Mouse (Mus musculus) midbrain, postnatal 0 days (tissue): ENCODE measurements around the gene Lrmda. TPM values are rescaled to one million over a fixed set of nuclear protein-coding genes. Genes with fewer than 3 reads are reported as not detected.

Experiments
- ATAC-seq: fragments of 200-750 bp; cut with Nextera tagmentation; 2 replicates; pipeline ENCODE4 v1.8.0; 2017; ENCODE audit warnings: moderate number of reproducible peaks, mild to moderate bottlenecking, moderate TSS enrichment, moderate library complexity; ENCODE audit not compliant: low FRiP score
- DNase-seq: peaks from one replicate; pipeline ENCODE4 v3.0.0-alpha.2; 2015; ENCODE audit warnings: low spot score
- H3K27ac ChIP-seq: fragments of 300-500 bp; sonication (generic); 2 replicates; pipeline ENCODE4 v1.5.1; 2014; ENCODE audit warnings: low read depth, mild to moderate bottlenecking, low read length, mixed read lengths
- H3K27me3 ChIP-seq: fragments of 300-500 bp; sonication (generic); 2 replicates; pipeline ENCODE4 v1.6.1; 2014; ENCODE audit warnings: low read length, control low read depth, mixed read lengths; ENCODE audit not compliant: insufficient read depth
- H3K36me3 ChIP-seq: fragments of 300-500 bp; sonication (generic); 2 replicates; pipeline ENCODE4 v1.6.1; 2014; ENCODE audit warnings: low read length, control low read depth, mixed read lengths; ENCODE audit not compliant: insufficient read depth
- H3K4me1 ChIP-seq: fragments of 300-500 bp; sonication (generic); 2 replicates; pipeline ENCODE4 v1.6.1; 2014; ENCODE audit warnings: mild to moderate bottlenecking, control low read depth, antibody characterized with exemption, low read length, mixed read lengths; ENCODE audit not compliant: insufficient read depth
- H3K4me2 ChIP-seq: fragments of 300-500 bp; sonication (generic); 2 replicates; pipeline ENCODE4 v1.6.1; 2014; ENCODE audit warnings: low read depth, mild to moderate bottlenecking, low read length, mixed read lengths; ENCODE audit not compliant: poor library complexity, severe bottlenecking
- H3K4me3 ChIP-seq: fragments of 300-500 bp; sonication (generic); 2 replicates; pipeline ENCODE4 v1.5.1; 2014; ENCODE audit warnings: low read depth, mild to moderate bottlenecking, low read length, moderate library complexity
- H3K9ac ChIP-seq: fragments of 300-500 bp; sonication (generic); replicated peaks from 2 replicates; pipeline ENCODE4 v1.6.1; 2014; ENCODE audit warnings: mild to moderate bottlenecking, low read length, moderate library complexity, mixed read lengths; ENCODE audit not compliant: poor library complexity, severe bottlenecking
- H3K9me3 ChIP-seq: fragments of 300-500 bp; sonication (generic); 2 replicates; pipeline ENCODE4 v1.6.1; 2016; ENCODE audit warnings: low read length, control low read depth
- CTCF ChIP-seq: IDR thresholded peaks from 2 replicates; pipeline ENCODE4 v1.5.1; 2016; ENCODE audit warnings: antibody characterized with exemption, mild to moderate bottlenecking
- WGBS: fragments of 180-500 bp; shearing (Covaris S2); extraction: QIAGEN DNeasy Blood & Tissue Kit; methylation state at CpG from one replicate; pipeline ENCODE4 v1.1.7; 2014; 5-methylcytosine and 5-hydroxymethylcytosine counted together
- polyA plus RNA-seq: library from polyadenylated mRNA; unstranded; fragments of >200 nt; fragmentation: Nextera tagmentation; extraction: Ambion mirVana; gene quantifications from 2 replicates; pipeline ENCODE4 v1.2.1, GENCODE M21; 2015
- total RNA-seq: library from RNA; depleted of rRNA; stranded (reverse); fragments of >200 nt; gene quantifications from 2 replicates; pipeline ENCODE4 v1.2.3, GENCODE M21; 2014

Lrmda gene
- total and polyA plus RNA-seq, 2 experiments from 2014 or later = 0.35 TPM; not detected in 1

GRCm38 (mm10) chr14:22256274-22256673 lies 236.8 kb downstream of the Lrmda start:
- Histone ChIP-seq H3K36me3 (no peaks in the 10 kb centered on the region), H3K4me2 (no peak overlapping the region), H3K9me3 (no peaks in the 10 kb centered on the region), H3K4me1 (no peaks in the 10 kb centered on the region), H3K9ac (no peak overlapping the region), H3K27me3 (no peaks in the 10 kb centered on the region), H3K4me3 (no peak overlapping the region), H3K27ac (no peak overlapping the region)
- TF ChIP-seq CTCF = no peak
- DNase-seq = no peak
- no peak for ATAC-seq
- 91% methylated on average over 12 of the region's 12 CpGs for WGBS

- no peak overlapping the region for H3K4me3 ChIP-seq
- H3K27ac ChIP-seq = no peak overlapping the region
- no peak overlapping the region for H3K9ac ChIP-seq
- H3K4me2 ChIP-seq = no peak overlapping the region
- ATAC-seq (no peak), DNase-seq (peak; percentile 21)
- 26% methylated on average over 10 of the region's 10 CpGs for WGBS
- H3K9me3 ChIP-seq = no peaks in the 10 kb centered on the region
- no peaks in the 10 kb centered on the region for H3K27me3 ChIP-seq
- TF ChIP-seq CTCF = 0 out of 2 replicates have a peak, but pooled peaks have one; percentile 6
- H3K36me3 ChIP-seq = no peaks in the 10 kb centered on the region
- H3K4me1 ChIP-seq = no peaks in the 10 kb centered on the region
These were observed 240.0 kb downstream of the Lrmda start for GRCm38 (mm10) chr14:22259376-22260032.

GRCm38 (mm10) chr14:22260033-22260419 lies 240.5 kb downstream of the Lrmda start:
- ATAC-seq = no peak
- Histone ChIP-seq H3K27ac (no peak overlapping the region), H3K9me3 (no peaks in the 10 kb centered on the region), H3K27me3 (no peaks in the 10 kb centered on the region), H3K9ac (no peak overlapping the region), H3K36me3 (no peaks in the 10 kb centered on the region), H3K4me3 (no peak overlapping the region), H3K4me2 (no peak overlapping the region), H3K4me1 (no peaks in the 10 kb centered on the region)
- DNase-seq = no peak
- TF ChIP-seq CTCF = no peak
- 39% methylated on average over 5 of the region's 5 CpGs for WGBS

GRCm38 (mm10) chr14:22265229-22265905 lies 245.9 kb downstream of the Lrmda start:
- 94% methylated on average over 4 of the region's 4 CpGs for WGBS
- no peaks in the 10 kb centered on the region for H3K27me3 ChIP-seq
- H3K4me1 ChIP-seq = no peaks in the 10 kb centered on the region
- TF ChIP-seq CTCF = no peak
- H3K4me3 ChIP-seq = no peak overlapping the region
- no peak overlapping the region for H3K27ac ChIP-seq
- no peak overlapping the region for H3K4me2 ChIP-seq
- ATAC-seq = no peak
- no peak for DNase-seq
- no peaks in the 10 kb centered on the region for H3K9me3 ChIP-seq
- H3K36me3 ChIP-seq = no peaks in the 10 kb centered on the region
- no peak overlapping the region for H3K9ac ChIP-seq

GRCm38 (mm10) chr14:22269812-22270211 lies 250.3 kb downstream of the Lrmda start:
- H3K9ac ChIP-seq = no peak overlapping the region
- WGBS = 88% methylated on average over 9 of the region's 9 CpGs
- H3K27ac ChIP-seq = no peak overlapping the region
- H3K27me3 ChIP-seq = no peaks in the 10 kb centered on the region
- H3K4me1 ChIP-seq = no peaks in the 10 kb centered on the region
- H3K36me3 ChIP-seq = no peaks in the 10 kb centered on the region
- no peak for DNase-seq
- no peaks in the 10 kb centered on the region for H3K9me3 ChIP-seq
- ATAC-seq = no peak
- H3K4me3 ChIP-seq = no peak overlapping the region
- no peak overlapping the region for H3K4me2 ChIP-seq
- no peak for TF ChIP-seq CTCF

- no peaks in the 10 kb centered on the region for H3K9me3 ChIP-seq
- no peak overlapping the region for H3K4me3 ChIP-seq
- H3K4me2 ChIP-seq = no peak overlapping the region
- whole genome bisulfite sequencing = 91% methylated on average over 5 of the region's 5 CpGs
- no peak overlapping the region for H3K27ac ChIP-seq
- H3K36me3 ChIP-seq = no peaks in the 10 kb centered on the region
- no peaks in the 10 kb centered on the region for H3K4me1 ChIP-seq
- ATAC-seq = no peak
- TF ChIP-seq CTCF = no peak
- H3K27me3 ChIP-seq = peaks cover 5% of the 10 kb centered on the region; the same call in 1 of the 2 replicates
- no peak for DNase-seq
- no peak overlapping the region for H3K9ac ChIP-seq
These were observed 258.5 kb downstream of the Lrmda start for GRCm38 (mm10) chr14:22278053-22278452.
